Mouse (Mus musculus): ENCODE data around the gene Ptprcap. TPM values are rescaled to one million over a fixed set of nuclear protein-coding genes. Genes with fewer than 3 reads are reported as not detected.
A peak's percentile ranks its signal among the peaks of the same experiment; 100 is the strongest.

Ptprcap gene
- total RNA-seq, 2 experiments from 2014 or later: 1.0 to 1.5 TPM

GRCm38 (mm10) chr19:4156771-4157170 is 3.4 kb downstream of the Ptprcap start:
- intact Hi-C loops (cut with DNase I): no loop called here
- DNase-seq (ENCODE audit: low spot score in 2 of 2): no peak

- no peak for DNase-seq (ENCODE audit: low spot score in 2 of 2)
- intact Hi-C loops (cut with DNase I): no loop called here
Observed at GRCm38 (mm10) chr19:4159049-4159448, 5.6 kb downstream of the Ptprcap start.

GRCm38 (mm10) chr19:4162646-4163542 is 9.5 kb downstream of the Ptprcap start, which contains the start of gene Rps6kb2:
Gene Rps6kb2, minus strand, starts transcription at chr19:4163354.
- intact Hi-C loops (cut with DNase I): no loop called here
- peak; percentile 98 for DNase-seq (ENCODE audit: low spot score in 2 of 2)

GRCm38 (mm10) chr19:4163543-4163887 is 10.1 kb downstream of the Ptprcap start:
- intact Hi-C loops (cut with DNase I): no loop called here
- DNase-seq (ENCODE audit: low spot score in 2 of 2): no peak

- intact Hi-C loops (cut with DNase I): no loop called here
- DNase-seq (ENCODE audit: low spot score in 2 of 2): no peak
Observed at GRCm38 (mm10) chr19:4164100-4164499, 10.7 kb downstream of the Ptprcap start.

GRCm38 (mm10) chr19:4164721-4165120 is 11.3 kb downstream of the Ptprcap start:
- DNase-seq (ENCODE audit: low spot score in 2 of 2): no peak
- intact Hi-C loops (cut with DNase I): no loop called here

GRCm38 (mm10) chr19:4166678-4167476 is 13.5 kb downstream of the Ptprcap start:
- DNase-seq (ENCODE audit: low spot score in 2 of 2): no peak
- intact Hi-C loops (cut with DNase I): no loop called here

GRCm38 (mm10) chr19:4169378-4169784 is 16.0 kb downstream of the Ptprcap start:
- intact Hi-C loops (cut with DNase I): loop anchor here (1.0 kb wide), 1 partner anchor 23 kb away; the partner anchor contains the start of gene Ppp1ca
- DNase-seq (ENCODE audit: low spot score in 2 of 2): peak; percentile 99 to 100

- intact Hi-C loops (cut with DNase I): loop anchor here (1.0 to 5.0 kb wide), 2 partner anchors 22 to 57 kb away; partner anchors contain the start of gene Ppp1ca
- DNase-seq (ENCODE audit: low spot score in 2 of 2): no peak
Observed at GRCm38 (mm10) chr19:4169810-4170209, 16.4 kb downstream of the Ptprcap start.

- no peak for DNase-seq (ENCODE audit: low spot score in 2 of 2)
Observed at GRCm38 (mm10) chr19:4170723-4171392, 17.5 kb downstream of the Ptprcap start.

GRCm38 (mm10) chr19:4171393-4172290 is 18.2 kb downstream of the Ptprcap start:
- DNase-seq (ENCODE audit: low spot score in 2 of 2): no peak
- intact Hi-C loops (cut with DNase I): loop anchor here (5.0 kb wide), 1 partner anchor 56 kb away; no protein-coding TSS in a partner anchor

More at GRCm38 (mm10) chr19:4170723-4171392, 17.5 kb downstream of the Ptprcap start:
- intact Hi-C loops (cut with DNase I): loop anchor here (5.0 kb wide), 1 partner anchor 56 kb away; no protein-coding TSS in a partner anchor

GRCm38 (mm10) chr19:4172925-4173324 is 19.5 kb downstream of the Ptprcap start:
- intact Hi-C loops (cut with DNase I): loop anchor here (5.0 kb wide), 1 partner anchor 54 kb away; no protein-coding TSS in a partner anchor
- DNase-seq (ENCODE audit: low spot score in 2 of 2): no peak

- intact Hi-C loops (cut with DNase I): no loop called here
- DNase-seq (ENCODE audit: low spot score in 2 of 2): no peak
Observed at GRCm38 (mm10) chr19:4175368-4175947, 22.1 kb downstream of the Ptprcap start, which contains the start of gene Carns1. Gene Carns1, minus strand, starts transcription at chr19:4175479.

GRCm38 (mm10) chr19:4180411-4180810 is 27.0 kb downstream of the Ptprcap start:
- intact Hi-C loops (cut with DNase I): no loop called here

GRCm38 (mm10) chr19:4181892-4182291 is 28.5 kb downstream of the Ptprcap start:
- intact Hi-C loops (cut with DNase I): no loop called here
- peak; percentile 82 to 86 for DNase-seq (ENCODE audit: low spot score in 2 of 2)

More at GRCm38 (mm10) chr19:4180411-4180810, 27.0 kb downstream of the Ptprcap start:
- no peak for DNase-seq (ENCODE audit: low spot score in 2 of 2)

- intact Hi-C loops (cut with DNase I): no loop called here
- DNase-seq (ENCODE audit: low spot score in 2 of 2): no peak
Observed at GRCm38 (mm10) chr19:4183689-4184088, 30.3 kb downstream of the Ptprcap start.

GRCm38 (mm10) chr19:4184976-4185975 is 31.9 kb downstream of the Ptprcap start:
- no peak for DNase-seq (ENCODE audit: low spot score in 2 of 2)
- intact Hi-C loops (cut with DNase I): no loop called here

Measured in left cerebral cortex, postnatal 14 days (tissue).